Mouse (Mus musculus) ES-Bruce4 (cell line): ENCODE results near the gene Pramel7. TPM values are rescaled to one million over a fixed set of nuclear protein-coding genes. Genes with fewer than 3 reads are reported as not detected.

Experiments
- H3K27ac ChIP-seq: 2 replicates; pipeline ENCODE4 v1.5.1; 2012; ENCODE audit warnings: low read length, inconsistent platforms; ENCODE audit not compliant: insufficient read depth
- H3K27me3 ChIP-seq: 2 replicates; pipeline ENCODE4 v1.6.1; 2012; ENCODE audit warnings: mild to moderate bottlenecking, low read length, inconsistent platforms; ENCODE audit not compliant: control insufficient read depth, poor library complexity, insufficient read depth, severe bottlenecking
- H3K36me3 ChIP-seq: 2 replicates; pipeline ENCODE4 v1.6.1; 2012; ENCODE audit warnings: inconsistent platforms, mild to moderate bottlenecking, low read length, moderate library complexity; ENCODE audit not compliant: control insufficient read depth, poor library complexity, insufficient read depth, severe bottlenecking
- H3K4me1 ChIP-seq: one replicate; pipeline ENCODE4 v1.8.1; 2011; ENCODE audit warnings: low read length; ENCODE audit not compliant: control insufficient read depth, insufficient read depth
- H3K4me3 ChIP-seq: 2 replicates; pipeline ENCODE4 v1.5.1; 2011; ENCODE audit warnings: low read depth, mild to moderate bottlenecking, low read length
- H3K9ac ChIP-seq: 2 replicates; pipeline ENCODE4 v1.6.1; 2012; ENCODE audit warnings: low read depth, mild to moderate bottlenecking, inconsistent platforms; ENCODE audit not compliant: poor library complexity, severe bottlenecking
- H3K9me3 ChIP-seq: replicated peaks from 2 replicates; pipeline ENCODE4 v1.6.1; 2012; ENCODE audit warnings: mild to moderate bottlenecking, low read length, inconsistent platforms; ENCODE audit not compliant: control insufficient read depth, poor library complexity, insufficient read depth, severe bottlenecking
- CTCF ChIP-seq: IDR thresholded peaks from one replicate; pipeline ENCODE4 v1.8.1; 2011; ENCODE audit warnings: low read depth, low read length
- EP300 ChIP-seq: IDR thresholded peaks from 2 replicates; pipeline ENCODE4 v1.6.1; 2011; ENCODE audit warnings: low read depth, low read length; ENCODE audit not compliant: insufficient read depth
- POLR2A ChIP-seq: IDR thresholded peaks from one replicate; pipeline ENCODE4 v1.8.1; 2011; ENCODE audit warnings: low read length; ENCODE audit not compliant: insufficient read depth
- polyA plus RNA-seq: library from polyadenylated mRNA; stranded (reverse); fragments of >200 nt; gene quantifications from 2 replicates; pipeline ENCODE4 v1.2.4, GENCODE M21; 2011; ENCODE audit warnings: low read depth; ENCODE audit not compliant: missing spikeins, insufficient read depth, insufficient read length

Gene Pramel7
- polyA plus RNA-seq, 1 experiment = not detected

GRCm38 (mm10) chr2:87516581-87516980 lies 19.7 kb upstream of the Pramel7 start:
- Histone ChIP-seq H3K4me3 (no peak overlapping the region), H3K9me3 (no peaks in the 10 kb centered on the region), H3K36me3 (no peaks in the 10 kb centered on the region), H3K4me1 (no peaks in the 10 kb centered on the region), H3K27me3 (no peaks in the 10 kb centered on the region), H3K27ac (peak overlapping the region; percentile 81), H3K9ac (no peak overlapping the region)
- no peak for TF ChIP-seq POLR2A
- no peak for TF ChIP-seq EP300
- TF ChIP-seq CTCF = no peak

DNA sequence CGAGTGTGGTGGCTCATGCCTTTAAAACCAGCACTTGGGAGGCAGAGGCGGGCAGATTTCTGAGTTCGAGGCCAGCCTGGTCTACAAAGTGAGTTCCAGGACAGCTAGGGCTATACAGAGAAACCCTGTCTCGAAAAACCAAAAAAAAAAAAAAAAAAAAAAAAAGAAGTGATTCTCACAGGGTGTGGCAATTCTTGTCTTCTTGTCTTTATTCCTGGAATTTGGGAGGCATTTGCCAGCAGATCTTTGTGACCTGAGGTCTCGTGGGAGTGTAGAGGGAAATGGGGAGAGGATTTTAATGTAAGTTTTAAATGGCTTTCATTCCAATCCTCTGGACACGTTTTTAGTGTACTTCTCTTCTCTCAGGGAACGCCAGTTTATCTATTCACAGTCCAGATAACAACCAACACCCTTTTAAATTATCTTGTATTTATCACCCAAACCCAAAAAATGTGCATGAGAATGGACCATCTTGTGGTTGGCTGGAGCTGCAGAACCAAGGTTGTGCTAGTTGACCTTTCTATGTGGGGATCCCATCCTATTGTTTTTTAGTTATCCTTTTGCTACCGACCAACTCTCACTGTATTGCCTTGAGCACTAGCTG lies 18.7 kb upstream of the Pramel7 start:
- H3K4me1 ChIP-seq = no peaks in the 10 kb centered on the region
- peak overlapping the region; percentile 81 for H3K27ac ChIP-seq
- H3K36me3 ChIP-seq = no peaks in the 10 kb centered on the region
- no peaks in the 10 kb centered on the region for H3K27me3 ChIP-seq
- no peaks in the 10 kb centered on the region for H3K9me3 ChIP-seq
- no peak overlapping the region for H3K9ac ChIP-seq
- H3K4me3 ChIP-seq = no peak overlapping the region
- TF ChIP-seq EP300 = no peak
- no peak for TF ChIP-seq CTCF
- TF ChIP-seq POLR2A = no peak

GRCm38 (mm10) chr2:87515046-87515445 lies 18.2 kb upstream of the Pramel7 start:
- H3K36me3 ChIP-seq = no peaks in the 10 kb centered on the region
- H3K4me1 ChIP-seq = no peaks in the 10 kb centered on the region
- TF ChIP-seq EP300 = no peak
- no peak for TF ChIP-seq POLR2A
- TF ChIP-seq CTCF = no peak
- H3K27ac ChIP-seq = peak overlapping the region; percentile 81
- H3K9ac ChIP-seq = no peak overlapping the region
- H3K4me3 ChIP-seq = no peak overlapping the region
- no peaks in the 10 kb centered on the region for H3K27me3 ChIP-seq
- H3K9me3 ChIP-seq = no peaks in the 10 kb centered on the region

GRCm38 (mm10) chr2:87506265-87506664 lies 9.4 kb upstream of the Pramel7 start, which contains the start of gene Pramel6:
Gene Pramel6, plus strand, starts transcription at chr2:87506565.
- Histone ChIP-seq H3K36me3 (no peaks in the 10 kb centered on the region), H3K4me1 (no peaks in the 10 kb centered on the region), H3K27ac (no peak within 1 kb of the TSS), H3K9me3 (no peaks in the 10 kb centered on the region), H3K27me3 (no peaks in the 10 kb centered on the region), H3K9ac (no peak within 1 kb of the TSS), H3K4me3 (no peak within 1 kb of the TSS)
- TF ChIP-seq POLR2A (no peak), EP300 (no peak), CTCF (no peak)

DNA sequence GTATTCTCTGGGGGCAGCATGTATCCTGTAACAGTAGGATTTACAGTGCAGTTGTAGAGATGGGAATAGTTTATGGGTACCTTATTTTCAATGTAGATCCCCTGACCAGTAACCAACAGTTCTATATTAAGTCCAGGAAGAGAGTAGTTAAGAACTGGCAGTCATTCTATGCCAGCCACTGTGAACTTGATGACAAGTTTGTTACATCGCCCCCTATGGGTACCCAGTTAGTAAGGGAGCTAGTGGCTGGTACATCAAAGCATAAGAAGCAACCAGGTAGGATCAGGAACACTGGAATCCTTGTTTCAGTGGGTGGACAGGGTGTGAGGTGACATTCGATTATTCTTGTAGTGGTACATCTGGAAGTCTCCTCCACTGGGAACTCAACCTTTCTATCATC lies 14.6 kb downstream of the Pramel7 start:
- Histone ChIP-seq H3K27me3 (no peaks in the 10 kb centered on the region), H3K4me3 (no peak overlapping the region), H3K36me3 (0 out of 2 replicates have a peak, but pooled peaks cover 3% of the 10 kb centered on the region), H3K27ac (peak overlapping the region; percentile 28; the same call in 1 of the 2 replicates), H3K9ac (no peak overlapping the region), H3K9me3 (peaks cover 5% of the 10 kb centered on the region; the same call in 1 of the 2 replicates), H3K4me1 (peaks cover 4% of the 10 kb centered on the region)
- TF ChIP-seq CTCF (no peak), POLR2A (no peak), EP300 (no peak)

GRCm38 (mm10) chr2:87481158-87481557 lies 15.7 kb downstream of the Pramel7 start:
- H3K9me3 ChIP-seq = peaks cover 5% of the 10 kb centered on the region; the same call in 1 of the 2 replicates
- H3K4me1 ChIP-seq = peaks cover 2% of the 10 kb centered on the region
- H3K9ac ChIP-seq = 0 out of 2 replicates have a peak overlapping the region, but pooled peaks have one; percentile 37
- 0 out of 2 replicates have a peak, but pooled peaks cover 3% of the 10 kb centered on the region for H3K36me3 ChIP-seq
- no peaks in the 10 kb centered on the region for H3K27me3 ChIP-seq
- TF ChIP-seq CTCF = no peak
- 0 out of 2 replicates have a peak, but pooled peaks have one; percentile 49 for TF ChIP-seq EP300
- no peak for TF ChIP-seq POLR2A
- H3K27ac ChIP-seq = peak overlapping the region; percentile 99
- H3K4me3 ChIP-seq = no peak overlapping the region
